Mouse (Mus musculus): ENCODE measurements at regions not wholly inside any gene's neighbourhood (a gene's known extent, or its start where the extent isn't known, plus 50 kb on each side); places are given as distances from the start of the nearest gene placed in this dataset.

DNA sequence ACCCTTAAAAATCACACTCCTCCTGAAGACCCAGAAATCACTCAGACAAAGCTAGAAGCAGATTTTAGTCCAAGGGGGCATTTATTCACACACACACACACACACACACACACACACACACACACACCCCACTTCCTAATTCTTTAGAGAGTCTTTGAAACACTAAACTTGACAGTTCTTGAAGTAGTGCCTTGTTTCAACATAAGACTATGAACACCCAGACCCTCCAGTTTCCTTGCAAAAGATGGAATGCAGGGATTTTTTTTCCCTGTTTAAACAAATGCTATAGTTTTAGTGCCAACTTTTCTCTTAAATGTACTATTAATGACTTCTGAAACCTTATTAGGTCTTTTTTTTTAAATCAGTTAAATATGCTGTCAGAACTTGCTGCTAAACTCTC, 279.2 kb upstream of the Fat1 start:
- DNase-seq: no peak

DNA sequence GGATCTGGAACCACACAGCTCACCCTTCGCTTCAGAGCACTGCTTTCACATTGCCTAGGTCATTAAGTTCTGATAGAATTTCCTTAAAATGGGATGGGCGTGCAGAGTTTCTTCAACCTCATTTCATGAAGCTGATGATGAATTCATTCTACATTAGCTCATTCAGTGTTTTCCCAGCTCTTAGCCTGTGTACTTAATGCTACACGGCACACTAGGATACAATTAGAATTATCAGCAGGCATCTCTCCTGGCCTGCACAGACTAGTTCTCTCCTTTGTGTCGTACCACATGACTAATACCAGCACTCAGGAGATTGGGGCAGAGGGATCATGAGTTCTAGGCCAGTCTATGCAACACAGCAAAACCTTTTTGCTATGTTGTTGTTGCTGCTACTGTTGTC, 278.8 kb upstream of the Fat1 start:
- no peak for DNase-seq

DNA sequence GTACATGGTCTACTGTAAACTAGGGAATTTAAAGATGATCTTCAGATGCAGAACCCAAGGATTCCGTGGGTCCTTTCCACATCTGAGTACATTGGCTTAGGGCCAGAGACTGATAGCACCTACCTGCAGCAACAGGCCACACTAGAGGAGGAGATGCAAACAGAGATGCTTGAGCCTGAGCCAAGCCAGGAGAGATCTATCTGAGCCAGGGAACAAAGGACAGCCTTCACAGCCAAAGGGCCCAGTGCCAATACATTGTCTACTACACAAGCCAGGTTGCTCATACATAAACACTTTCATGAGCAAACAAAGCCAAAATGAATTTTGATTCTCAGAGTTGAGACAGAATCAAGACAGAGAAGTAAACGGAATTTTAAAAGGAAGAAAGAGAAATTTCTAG, 273.6 kb upstream of the Fat1 start:
- DNase-seq: no peak

DNA sequence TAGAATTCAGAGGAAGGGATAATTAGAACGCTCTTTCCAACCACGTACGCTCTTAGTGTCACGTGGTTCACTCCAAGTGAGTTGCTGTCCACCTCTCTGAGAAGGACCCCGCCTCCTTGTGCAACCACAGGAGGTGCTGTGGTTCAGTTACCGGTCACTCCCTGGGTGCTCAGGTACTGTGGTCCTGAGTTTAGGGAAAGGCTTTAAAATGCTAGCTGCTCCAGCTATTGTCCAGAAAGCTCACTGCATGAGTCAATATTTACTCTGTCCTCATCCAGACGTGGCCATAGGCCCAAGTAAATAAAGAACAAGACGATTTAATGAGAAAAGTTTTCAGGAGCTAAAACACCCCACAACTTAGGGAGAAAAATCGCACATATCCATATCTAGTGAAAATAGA, 248.1 kb upstream of the Fat1 start:
- no peak for DNase-seq

DNA sequence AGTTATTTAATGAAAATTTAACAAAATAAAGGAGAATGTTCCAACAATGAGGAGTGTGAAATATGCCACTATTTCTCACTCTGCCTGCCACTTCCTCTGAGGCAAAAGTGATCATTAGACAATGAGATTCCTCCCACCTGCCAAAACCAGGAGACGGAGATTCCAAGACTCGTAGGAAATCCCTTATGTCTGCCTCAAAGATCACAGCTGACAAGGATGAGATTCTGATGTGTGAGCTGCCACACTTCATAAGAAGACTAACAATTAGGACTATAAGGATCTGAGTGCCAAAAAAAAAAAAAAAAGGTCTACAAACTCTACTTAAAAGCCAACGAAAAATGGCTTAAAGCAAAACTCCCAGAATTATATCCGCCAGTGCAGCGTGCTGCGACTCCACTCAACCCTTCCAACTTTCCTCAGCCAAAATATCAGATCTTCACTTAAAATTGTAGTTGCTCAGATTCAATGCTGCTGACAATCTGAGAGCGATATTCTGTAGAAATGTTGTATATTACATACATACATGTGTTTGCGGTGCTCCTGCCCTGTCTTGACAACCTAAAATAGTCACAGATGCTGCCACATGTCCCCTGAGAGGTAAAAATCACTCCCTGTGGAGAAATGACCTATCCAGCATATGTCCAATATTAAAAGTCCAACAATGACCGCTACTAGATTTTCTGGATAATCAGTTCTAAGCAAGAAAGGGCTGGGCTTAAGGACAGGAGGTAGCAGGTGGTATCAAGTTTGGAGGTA, 245.2 kb upstream of the Fat1 start:
- DNase-seq: no peak

DNA sequence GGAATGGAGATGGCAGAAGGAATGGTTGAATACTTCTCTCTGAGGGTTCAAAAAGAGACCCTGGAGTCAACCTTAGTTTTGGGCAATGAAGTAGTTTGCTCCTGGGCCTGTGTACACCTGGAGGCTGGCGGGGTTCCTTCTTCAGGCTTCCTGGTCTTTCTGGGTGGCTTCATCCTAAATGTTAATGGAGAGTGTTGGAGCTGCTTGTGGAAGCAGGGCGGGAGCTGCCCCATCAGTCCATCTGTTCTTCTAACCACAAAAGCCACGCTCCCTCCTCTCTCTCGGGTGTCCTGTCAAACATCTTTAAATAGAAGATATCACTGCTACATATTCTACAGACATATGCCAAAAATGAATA, 244.7 kb upstream of the Fat1 start:
- no peak for DNase-seq

DNA sequence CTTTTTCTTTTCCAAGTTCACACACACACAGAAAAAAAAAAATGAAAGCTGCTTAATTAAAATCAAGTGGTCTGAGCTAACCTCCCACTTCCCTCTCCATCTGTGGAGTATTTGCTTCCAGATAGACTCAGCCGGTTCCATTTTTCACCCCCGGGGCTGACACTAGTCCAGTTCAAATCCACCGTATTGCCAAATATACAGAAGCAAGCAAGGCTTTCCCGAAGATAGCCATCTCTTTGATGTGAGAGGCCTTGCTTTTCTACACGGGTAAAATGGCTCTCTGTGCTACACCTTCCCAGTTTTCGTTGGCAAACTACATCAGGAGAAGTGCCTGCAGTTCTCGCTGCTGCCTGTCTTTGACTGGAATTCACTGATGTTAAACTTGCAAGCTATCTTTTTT, 244.1 kb upstream of the Fat1 start:
- DNase-seq: no peak

DNA sequence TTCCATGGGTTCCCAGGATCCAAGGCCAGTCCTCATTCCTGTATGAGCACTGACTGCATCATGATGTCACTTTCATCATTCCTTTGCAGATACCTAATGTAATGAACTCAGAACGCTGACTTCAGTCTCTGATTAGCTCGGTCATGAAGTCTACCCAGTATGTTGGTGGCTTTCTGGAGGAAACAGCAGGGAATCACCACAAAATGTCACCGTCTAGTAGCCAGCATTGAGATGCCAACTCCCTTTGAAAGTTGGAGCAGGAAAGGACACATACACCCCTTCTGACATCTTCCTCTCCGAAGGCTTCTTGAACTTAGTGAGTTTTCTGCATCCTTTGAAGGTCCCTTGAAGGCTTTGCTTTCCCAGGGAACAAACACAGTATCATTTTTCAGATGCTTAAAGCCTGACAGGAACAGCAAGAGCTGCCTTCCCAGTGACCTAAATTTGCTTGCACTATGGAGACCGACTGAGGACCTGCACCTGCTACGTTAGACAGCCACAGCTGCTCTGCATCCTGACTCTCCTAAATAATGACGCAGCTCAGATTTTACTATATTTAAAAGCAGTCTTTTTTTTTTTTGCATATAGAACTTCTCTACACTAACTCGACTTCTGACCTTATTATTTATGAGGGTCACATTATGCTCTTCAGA, 243.1 kb upstream of the Fat1 start:
- no peak for DNase-seq

DNA sequence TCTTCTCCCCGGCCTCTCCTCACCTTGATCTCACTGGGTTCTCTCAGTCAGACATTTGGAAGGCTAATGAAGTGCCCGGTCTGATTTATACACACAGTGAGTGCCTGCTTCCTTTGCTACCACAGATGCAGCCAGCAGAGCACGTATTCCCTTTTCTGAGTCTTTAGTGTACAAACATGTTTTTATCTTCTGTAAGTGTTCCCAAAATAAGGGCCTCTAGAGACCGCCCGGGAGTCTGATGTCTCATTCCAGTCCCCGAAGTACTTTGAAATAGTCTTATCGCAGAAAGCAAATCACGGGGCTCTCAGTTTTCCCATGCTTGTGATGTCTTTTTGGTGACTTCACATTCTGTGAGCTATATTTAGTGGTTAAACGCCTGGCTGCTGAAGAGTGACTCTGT, 240.4 kb upstream of the Fat1 start:
- DNase-seq: no peak

DNA sequence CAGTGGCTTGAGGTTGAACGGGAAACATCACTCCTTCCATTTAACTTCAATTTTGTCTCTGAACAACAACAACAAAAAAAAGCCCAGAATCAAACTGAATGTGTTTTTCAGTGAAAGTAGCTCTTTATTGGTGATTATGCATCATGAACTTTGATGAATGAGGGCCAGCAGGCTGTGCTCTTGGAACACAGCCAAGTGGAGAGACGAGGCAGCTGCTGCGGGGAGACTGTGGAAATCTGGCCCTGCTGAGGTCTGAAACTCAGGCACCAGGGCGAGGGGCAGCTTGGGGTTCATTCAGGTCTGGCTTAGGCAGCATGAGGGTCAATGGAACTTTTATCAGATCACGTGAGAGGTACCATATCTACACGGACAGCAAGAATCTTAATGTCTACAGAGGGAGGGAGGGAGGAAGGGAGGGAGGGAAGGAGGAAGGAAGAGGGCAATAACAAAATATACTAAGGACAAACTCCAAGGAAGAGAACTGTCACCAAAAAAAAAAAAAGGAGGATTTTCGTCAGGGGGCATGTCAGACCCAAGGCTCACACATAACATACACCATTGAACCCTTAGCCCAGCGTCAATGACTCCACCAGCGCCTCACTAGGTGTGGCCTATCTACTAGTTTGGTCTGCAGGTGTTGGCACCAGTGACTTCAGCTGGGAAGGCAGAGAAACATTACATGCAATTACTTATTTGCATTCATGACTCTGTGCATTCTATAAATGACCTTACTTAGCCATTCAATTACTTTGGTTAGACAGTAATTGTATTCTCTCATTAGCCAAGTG, 239.0 kb upstream of the Fat1 start:
- peak; percentile 4 to 10 for DNase-seq

DNA sequence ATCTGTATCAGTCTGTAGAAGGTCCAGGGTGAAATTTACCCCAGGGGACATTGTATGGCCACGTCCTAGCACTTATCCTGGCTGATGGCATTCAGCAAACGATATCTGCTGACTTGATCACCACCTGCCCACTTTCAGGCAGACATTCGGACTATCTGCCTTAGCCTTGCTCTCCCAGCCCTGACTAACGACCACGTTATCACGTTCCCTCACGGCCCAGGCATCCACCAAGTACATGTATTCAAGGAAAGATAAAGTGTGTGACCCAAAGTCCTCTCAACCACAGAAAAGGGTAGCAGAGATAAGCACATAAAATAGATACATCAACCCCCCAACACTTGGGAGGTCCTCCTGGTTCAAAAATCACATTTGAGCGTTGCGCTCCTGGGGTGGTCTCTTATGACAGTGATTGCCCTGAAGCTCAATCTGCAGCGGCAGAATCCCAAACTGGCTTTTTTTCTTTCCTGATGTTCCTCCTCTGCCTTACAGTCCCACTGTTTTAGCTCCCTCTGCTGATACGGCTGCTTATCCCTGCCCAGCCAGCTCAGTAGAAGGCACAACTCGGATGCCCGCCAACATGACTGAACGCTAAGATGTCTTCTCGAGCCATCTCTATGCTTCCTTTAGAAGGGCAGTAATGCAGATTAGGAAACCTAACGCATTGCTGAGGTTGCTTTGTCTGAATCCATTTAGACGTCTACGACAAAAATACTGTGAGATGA, 235.7 kb upstream of the Fat1 start:
- no peak for DNase-seq

DNA sequence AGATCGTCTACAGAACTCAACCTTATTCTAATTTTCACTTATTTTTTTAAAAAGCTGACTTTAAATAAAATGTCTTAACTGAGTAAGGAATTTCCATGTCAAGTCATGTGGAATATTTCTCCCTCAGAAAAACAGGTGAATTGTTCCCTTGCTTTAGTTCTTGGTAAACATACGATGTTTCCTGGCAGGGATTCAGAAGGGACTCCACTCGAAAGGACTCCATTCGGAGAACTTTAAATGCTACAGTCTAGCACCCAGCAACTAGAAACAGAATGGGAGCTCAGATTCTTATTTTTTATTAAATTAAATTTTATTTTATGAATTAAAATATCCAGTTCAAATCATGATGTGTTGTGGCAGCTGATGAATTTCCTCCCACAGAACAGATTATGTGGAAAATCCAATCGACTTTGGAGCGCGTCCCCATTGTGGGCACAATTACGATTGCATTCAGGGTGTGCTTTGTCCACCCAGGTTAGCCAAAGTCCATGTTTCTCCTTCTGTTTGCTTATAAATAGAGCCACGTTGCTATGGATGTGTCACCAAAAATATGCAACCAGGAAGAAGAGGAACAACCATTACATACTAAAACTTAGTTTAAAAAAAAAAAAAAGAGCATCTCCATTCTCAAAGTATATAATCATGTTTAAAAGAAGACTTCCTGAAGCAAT, 230.5 kb upstream of the Fat1 start:
- no peak for DNase-seq

DNA sequence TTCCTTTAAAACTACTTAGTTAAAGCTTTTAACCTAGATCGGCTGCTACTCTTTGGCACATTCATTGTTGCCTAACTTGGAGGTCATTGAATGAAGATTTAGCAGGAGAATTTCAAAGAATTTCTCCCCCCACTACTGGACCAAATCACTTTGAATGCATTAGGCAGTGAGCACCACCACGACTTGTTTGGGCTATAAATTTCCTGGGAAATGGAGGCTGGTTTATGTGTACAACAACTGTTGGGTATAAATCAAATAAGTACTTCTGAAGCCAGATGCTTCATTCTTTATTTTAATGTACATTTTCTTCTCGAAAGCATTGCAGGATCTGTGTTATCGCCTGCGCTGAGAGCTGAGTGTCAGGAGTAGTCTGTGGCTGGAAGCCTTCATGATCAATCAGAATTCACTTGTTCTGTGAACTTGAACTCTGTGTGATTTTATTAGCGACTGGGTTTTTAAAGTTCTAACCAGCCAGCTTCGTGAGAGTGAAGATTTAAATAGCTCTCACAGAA, 226.5 kb upstream of the Fat1 start:
- DNase-seq: no peak

DNA sequence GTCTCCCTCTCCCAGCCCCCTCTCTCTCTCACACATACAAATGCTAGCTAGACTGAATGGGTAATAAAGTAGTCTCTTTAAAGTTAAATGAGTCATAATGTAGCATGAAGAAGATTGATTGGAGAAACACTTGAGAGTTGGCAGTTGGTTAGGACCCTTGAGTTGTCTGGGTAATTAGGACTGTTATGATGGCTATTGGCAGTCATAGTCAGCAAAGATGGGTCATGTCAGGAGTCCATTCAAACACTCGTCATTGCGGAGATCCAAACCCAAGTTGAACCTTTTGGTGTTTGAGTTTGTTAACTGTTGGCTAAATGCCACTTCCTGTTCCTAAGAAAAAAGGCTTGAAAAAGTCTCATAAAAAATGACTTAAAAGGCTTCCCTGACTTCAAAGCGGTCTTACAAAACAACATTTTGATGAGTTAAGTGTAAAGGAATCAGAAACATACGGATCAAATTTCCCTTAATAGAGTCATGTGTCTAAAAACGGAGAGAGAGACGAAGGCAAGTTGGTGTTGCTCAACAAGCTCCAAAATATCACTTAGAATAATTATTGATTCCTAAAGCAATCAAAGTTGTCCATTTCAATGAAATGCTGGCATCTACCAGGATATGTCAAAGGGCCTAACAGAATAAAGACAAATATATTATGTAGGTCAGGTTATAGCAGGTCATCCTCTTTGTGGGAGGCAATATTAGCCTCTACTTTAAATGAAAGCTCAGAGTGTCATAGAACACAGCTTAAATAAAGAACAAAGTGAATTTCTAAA, 225.9 kb upstream of the Fat1 start:
- no peak for DNase-seq

DNA sequence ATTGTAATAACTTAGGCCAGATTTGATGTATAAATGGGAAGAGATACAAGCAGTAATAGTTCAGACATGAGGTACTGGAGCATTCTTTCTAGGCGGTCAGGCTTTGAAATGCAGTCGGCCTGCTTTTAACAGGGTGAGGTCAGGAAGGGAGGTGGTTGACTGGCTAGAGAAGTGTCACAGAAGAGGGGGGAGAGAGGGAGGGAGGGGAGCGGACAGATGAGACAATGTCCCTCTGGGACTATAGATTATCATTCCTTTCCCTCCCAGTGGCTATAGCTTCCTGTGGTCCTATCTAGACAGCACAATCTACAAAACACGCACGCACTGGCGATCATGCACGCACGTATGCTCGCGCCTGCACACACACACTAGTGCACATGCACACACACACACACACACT, 200.7 kb upstream of the Fat1 start:
- no peak for DNase-seq

DNA sequence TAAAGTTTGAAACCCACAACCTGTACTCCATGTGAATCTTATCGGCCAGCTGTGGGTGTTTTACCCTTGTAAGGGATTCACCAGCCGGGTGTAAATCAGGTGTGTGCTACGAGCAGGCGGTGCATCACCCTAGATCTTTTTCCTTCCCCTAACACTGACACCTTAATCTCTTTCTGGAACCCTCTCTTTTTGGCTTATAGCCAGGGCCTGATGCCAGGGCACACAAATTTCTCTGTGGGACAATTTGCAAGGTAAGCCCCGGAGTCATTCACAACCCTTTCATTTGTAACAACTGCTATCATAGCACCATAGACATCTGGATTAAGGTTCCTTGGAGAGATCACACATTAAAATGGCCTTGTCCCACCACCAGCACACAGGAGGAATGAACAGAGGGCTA, 199.4 kb upstream of the Fat1 start:
- no peak for DNase-seq

DNA sequence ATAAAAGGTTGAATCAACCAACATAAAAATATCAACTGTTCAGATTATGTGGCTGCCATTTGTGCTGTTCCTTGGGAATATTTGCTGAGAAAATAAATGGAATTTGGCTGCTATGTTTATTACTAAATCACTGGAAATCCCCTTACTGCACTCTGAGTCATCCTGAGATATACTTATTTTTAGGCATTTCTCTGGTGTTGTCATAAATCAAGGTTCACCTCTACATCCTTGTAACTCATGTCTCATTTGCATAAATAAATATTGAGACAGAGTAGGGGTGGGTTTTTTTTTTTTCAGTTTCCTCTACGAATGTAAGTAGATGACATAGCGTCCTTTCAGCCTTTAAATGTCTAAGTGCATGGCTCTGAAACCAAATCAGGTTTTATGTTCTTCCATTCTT, 191.9 kb upstream of the Fat1 start:
- no peak for DNase-seq

DNA sequence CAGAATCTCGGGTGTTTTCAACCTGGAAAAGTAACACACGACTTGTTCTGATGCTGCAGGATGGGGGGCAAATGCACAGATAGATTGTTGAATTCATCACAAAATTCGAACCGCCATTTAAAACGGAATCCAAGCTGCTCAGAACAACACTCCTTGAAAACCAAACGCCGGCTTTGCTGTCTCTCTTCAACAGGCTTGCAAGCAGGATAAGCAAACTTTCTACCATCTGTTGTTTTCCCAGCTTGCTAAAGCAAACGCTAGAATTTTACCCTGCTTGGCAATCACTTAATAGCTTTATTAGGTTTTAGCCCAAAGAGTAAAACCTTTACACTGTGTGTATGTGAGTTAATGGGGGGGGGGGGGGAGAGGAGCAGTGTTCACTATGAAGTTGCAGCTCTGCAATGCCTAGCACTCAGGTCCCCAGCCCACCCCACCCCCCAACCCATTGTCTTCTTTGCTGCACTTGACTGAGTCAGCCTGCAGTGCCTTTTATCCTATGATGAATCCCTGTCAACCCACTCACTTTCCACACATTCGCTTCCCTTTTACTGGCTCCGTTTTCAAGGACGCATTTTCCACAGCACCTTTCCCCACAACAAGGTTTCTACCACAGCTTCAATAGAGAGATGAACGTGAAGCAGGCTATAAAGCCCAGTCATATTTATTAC, 190.1 kb upstream of the Fat1 start:
- DNase-seq: no peak

DNA sequence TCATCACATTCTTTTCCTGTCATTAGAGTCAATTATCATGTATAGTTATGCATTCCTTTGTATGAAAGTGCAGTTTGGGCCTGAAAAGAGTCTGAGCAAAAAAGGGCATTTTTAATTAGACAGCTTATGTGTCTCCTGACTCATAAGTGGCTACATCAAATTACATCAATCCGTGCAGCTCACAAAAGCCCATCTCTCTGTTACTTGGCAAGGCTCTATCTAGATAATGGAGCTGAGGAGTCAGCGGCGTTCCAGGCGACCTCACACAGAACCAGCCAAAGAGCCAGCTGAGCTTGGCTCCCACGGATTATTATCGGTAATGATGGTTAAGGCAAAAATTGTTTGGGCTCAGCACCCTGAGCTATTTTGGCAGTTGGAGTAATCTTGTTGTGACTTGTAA, 176.5 kb upstream of the Fat1 start:
- DNase-seq: peak; percentile 13 to 19

DNA sequence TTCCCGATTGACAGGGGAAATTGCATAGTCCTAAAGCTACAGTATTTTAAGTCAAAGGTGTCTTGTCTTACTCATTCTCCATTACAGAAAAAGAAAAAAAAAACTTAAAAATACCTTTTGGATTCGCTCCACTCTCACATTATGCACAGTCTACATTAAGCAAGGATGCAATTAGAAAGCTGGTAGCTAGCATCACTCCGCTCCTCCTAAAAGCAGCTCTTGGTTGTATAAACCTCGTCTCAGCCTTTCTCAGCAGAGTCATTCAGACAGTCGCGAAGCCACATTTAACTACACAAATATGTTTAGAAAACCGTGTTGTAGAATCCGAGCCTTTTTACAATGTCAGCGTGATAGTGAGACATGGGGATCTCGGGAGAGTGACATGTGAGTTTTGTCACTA, 172.5 kb upstream of the Fat1 start:
- DNase-seq: no peak

DNA sequence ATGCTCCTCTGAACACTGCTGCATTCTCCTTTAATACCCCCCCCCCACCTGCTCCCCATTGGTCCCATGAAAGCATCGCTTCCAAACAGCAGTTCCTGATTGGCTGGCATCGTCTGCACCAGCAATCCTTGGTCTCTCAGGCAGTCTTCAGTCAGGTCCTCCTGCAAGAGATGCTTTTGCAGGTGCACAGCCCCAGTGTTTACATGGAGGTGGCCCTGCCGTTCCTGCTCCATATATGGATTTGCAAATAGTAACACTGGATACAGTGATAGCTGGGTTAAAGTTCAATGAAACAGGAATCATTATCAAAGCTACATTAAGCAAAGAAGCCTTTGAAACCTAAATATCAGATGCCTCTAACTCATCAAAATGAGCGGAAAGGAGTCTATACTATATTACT, 170.1 kb upstream of the Fat1 start:
- DNase-seq: no peak

Data from kidney, adult 8-10 months (tissue).